Mouse (Mus musculus) regulatory T cell (primary cell): ENCODE data around the gene Sh2d1b2.

Experiments
- in situ Hi-C: fragments of 300-600 bp; cut with MboI, MseI; formaldehyde crosslinking; loops from one replicate; pipeline ENCODE4 v1.15.1; 2025; ENCODE audit warnings: high pct_unique_total_duplicates

Gene Sh2d1b2

DNA sequence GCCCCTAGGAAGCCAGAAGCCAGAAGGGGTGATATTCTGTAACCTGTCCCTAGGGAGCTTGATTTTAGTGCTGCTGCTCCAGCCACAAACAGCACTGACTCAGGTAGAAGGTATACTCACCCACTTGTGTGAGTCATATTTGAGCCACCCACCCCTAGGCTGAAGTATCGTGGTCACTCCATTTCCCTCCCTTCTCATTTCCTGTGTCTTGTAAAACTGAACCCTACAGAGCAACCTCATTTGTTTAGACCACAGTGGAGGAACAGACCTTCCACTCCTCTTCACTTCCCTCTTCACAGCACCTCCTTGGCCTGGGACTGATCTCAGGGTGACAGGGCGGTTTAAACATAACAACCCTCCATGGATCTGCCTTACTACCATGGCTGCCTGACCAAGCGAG, 44.5 kb downstream of the Sh2d1b2 start, which contains the start of gene Sh2d1b1:
Gene Sh2d1b1, plus strand, starts transcription at position 305 of the 400 bp plus-strand sequence.
- in situ Hi-C loops, result loop anchor here (5.0 kb wide), 1 partner anchor 45 kb away; the partner anchor contains the start of gene Sh2d1b2

DNA sequence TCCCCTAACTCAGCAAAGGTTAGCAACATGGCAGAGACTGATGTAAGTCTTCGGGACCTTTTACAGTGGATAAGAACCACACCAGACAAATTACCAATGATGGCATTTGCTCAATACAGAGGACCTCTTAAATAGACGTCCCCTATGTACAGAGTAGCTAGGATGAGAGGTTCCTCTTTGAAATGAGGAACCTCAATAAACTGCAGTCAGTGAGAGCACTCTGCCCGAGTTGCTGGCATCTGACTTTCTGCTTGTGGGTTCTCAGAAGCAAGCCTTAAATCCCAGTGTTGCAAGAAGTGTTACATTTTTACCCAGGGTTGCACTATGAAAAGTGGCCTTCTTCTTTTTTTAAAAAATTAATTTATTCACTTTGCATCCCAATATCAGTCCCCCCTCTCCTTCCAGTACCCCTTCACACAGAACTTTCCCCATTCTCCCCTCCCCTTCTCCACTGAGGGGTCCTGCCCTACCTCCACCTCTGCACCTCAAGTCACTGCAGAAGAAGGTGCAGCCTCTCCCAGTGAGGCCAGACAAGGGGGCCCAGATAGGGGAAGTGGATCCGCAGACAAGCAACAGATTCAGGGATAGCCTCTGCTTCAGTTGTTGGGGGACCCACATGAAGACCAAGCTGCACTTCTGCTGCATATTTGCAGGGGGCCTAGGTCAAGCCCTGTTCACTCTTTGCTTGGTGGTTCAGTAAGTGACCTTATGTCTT, 50.0 kb downstream of the Sh2d1b2 start:
- in situ Hi-C loops, result no loop called here

DNA sequence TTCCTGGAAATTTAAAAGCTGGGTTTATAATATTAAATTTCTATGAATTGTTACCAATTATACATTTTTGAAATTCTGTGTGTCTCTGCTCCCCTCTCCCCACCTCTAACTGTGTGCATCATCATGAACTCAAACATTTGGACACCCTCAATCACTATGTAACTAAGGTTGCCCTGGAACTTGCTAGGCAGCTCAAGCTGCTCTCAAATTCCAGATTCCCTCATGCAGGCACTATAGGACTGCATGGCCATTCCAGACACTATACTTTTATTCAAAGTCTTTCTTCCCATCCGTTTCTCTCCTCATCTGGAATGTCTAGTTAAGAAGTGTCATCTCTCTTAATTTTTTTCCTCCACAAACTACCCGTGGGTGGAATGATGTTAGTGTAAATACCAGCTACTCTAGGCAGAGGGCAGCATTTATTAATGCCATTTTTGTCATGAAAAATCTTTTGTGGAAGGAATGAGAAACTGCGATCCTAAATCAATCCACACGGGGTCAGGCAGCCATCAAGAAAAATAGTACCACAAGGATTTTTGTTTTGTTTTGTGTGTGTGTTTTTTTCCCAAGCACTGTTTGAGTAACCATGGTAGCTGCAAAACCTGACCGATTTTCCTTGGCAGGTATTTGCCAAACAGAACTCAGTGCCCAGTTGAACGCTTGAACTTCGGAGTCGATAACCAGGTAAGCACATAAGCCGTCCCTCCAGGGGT, 59.8 kb downstream of the Sh2d1b2 start:
- in situ Hi-C loops, result no loop called here

DNA sequence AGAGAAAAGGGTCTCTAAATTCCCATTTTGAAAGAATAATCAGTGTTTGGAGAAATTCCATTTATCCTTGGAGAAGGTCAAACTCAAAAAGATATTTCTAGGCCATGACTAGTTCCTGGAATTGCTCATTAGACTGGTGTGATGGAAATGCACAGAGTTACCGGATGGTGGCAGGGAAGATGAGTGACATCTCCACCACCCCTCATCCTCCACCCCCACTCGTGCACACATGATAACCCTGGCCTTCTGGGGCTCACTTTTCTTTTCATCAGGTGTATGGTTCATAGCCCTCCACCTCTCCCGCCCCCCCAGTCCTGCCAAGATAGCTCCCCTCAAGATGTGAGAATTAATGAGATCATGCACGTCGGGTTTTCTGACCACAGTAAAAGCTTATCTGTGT, 60.7 kb downstream of the Sh2d1b2 start:
- in situ Hi-C loops, result no loop called here

DNA sequence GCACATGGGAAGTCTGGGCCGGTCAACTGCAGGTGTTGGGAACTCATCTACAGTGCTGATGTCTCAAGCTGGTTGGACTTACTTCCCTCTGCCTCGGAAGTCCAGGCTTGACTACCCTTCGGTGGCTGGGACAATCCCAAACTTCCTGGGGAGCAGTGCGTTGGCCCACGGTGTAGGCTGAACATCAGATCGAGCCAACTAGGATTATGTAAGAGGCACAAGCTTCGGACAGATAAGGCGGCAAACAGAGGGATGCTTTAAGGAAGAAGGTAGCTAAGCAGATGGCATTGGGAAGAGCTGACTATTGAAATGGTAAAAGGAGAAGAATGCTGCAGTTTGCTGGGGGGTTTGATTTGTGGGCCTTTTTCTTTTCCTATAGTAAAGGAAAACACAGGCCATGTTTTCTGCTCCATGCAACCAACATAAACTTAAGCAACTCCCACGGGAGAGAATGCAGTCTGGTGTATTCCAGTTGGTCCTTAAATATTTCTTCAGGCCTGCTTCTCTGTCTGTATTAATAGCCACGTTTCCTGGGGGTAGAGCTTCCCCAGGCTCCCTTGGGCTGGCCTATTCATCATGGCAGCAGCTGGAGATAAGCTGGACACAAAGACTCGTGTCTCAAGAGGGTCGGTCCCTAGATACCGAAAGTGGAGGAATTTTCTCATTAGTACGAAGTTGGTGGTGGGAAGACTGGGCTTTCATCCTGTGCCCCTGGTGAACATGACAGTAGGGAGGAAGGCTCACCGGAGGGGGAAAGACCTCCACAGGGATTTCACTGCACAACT, 62.4 kb downstream of the Sh2d1b2 start:
- in situ Hi-C loops, result no loop called here

DNA sequence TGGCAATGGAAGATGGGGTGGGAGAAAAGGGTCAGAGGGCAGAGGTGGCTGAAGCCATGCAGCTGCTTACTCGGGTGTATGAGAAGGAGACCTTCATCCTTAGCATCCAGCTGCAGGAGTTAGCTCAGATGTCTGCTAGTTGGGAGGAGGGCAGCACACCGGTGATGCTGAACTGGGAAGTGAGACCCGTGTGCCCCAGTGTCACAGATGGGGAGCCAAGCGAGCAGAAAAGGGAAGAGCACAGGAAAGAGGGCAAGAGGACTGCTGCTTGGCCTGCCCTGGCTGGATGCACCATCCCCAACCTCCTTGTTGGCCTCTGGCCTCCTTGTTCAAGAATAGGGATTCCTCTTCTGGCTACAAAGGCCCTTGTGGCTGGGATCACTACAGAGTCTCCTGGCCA, 66.9 kb downstream of the Sh2d1b2 start:
- in situ Hi-C loops, result no loop called here

DNA sequence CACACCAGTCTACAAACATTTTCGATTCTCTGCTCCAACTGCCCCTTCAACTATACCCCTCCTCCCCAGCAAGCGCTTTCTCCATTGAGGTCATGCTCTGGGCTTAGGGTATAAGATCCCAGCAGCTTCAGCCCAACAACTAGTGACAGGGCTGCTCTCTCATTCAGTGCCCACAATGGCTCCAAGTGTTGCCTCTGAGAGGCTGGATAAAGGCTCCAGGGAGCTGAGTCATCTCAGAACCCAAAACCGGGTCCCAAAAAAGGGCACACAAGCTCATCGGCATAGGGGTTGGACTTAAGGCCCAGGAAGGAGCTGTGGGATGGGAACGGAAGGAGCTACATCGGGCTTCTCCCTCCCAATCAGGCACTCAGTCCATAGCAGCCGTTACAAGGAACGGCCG, 69.1 kb downstream of the Sh2d1b2 start:
- in situ Hi-C loops, result no loop called here

DNA sequence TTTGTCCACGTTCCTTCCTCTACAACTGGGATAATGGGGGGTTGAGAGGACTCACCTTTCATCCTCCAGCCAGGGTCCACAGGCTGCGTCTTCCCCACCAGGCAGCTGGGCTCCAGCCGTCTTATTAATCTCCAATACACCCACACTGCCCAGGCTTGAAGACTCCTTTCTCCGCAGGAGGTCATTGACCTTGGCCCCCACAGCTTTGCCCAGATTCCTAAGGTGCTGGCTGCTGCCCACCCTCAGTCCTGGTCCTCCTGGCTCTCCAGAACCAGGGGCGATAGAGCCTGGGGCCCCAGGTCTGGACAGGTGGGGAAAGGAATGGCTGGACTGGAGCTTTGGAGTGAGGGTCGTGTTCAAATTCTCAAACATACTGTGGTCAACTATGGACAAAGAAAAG, 69.9 kb downstream of the Sh2d1b2 start:
- in situ Hi-C loops, result no loop called here

DNA sequence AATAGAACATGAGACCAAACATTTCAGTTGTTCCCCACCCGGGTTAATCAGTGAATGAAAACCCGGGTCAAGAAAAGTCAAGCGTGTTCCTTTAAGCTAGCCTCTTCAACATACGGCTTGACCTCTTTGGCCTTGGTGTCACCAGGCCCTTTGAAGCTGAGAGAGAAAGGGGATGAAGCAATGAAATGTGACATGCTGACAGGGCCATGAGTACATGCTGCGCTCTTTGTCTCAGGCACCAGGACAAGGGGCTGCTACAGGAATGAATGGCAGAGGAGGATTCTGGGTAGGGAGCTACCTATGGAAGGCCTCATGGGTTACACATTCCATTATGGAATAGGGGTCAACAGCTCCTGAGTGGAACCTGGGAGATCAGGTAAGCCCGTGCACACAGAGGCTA, 70.6 kb downstream of the Sh2d1b2 start:
- in situ Hi-C loops, result no loop called here
